ENCODE assay signal across 19 mouse cellular contexts in the genomic region with DNA sequence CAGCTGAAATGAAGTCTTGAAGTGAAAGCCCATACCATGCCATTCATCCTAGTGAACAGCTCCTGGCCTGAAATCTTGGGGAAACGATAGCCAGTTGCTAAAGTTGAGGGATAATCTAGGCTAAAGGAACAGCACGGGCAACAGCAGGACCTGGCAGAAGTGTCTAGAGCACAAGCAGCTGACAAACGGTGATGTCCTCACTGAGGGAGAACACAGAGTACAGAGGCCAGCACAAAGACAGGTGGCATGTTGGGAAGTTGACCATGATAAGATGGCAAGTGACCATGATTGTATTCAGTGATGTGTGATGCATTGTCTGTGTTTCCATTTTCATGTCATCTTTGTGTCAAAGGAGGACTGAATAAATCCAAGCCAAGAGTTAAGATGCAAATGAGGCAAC.
"Had no signal": no experiment of that assay in that cellular context is flagged by ENCODE, and none has a peak within 500 bp of the region (broad histone marks: within the 10 kb centered on the region; RNA-seq: fewer than 3 reads in every experiment).

No protein-coding gene starts in this region.

- H3K27ac ChIP-seq: liver, embryonic 15.5 days; lung, embryonic 15.5 days; macrophage; midbrain, embryonic 13.5 days; neural tube, embryonic 12.5 days; stomach, embryonic 15.5 days; stomach, postnatal 0 days had no signal

- H3K4me2 ChIP-seq: liver, embryonic 15.5 days; lung, embryonic 15.5 days; midbrain, embryonic 11.5 days; midbrain, embryonic 13.5 days; neural tube, embryonic 12.5 days; stomach, embryonic 15.5 days had no signal

- H3K4me3 ChIP-seq: liver, embryonic 15.5 days; lung, embryonic 15.5 days; megakaryocyte, embryonic 14.5 days; midbrain, embryonic 13.5 days; neural tube, embryonic 12.5 days; stomach, embryonic 15.5 days had no signal

- DNase-seq: liver, postnatal 0 days; lung, adult 2 months; lung, postnatal 14 days; lung, postnatal 36 days; right cerebral cortex, postnatal 14 days; thymus, adult 2 months; thymus, postnatal 25 days; thymus, postnatal 4 days had no signal

- H3K27me3 ChIP-seq: liver, embryonic 15.5 days; lung, embryonic 15.5 days; megakaryocyte, embryonic 14.5 days; midbrain, embryonic 13.5 days; neural tube, embryonic 12.5 days; stomach, embryonic 15.5 days had no signal

- H3K4me1 ChIP-seq: liver, embryonic 15.5 days; lung, embryonic 15.5 days; megakaryocyte, embryonic 14.5 days; midbrain, embryonic 13.5 days; stomach, embryonic 15.5 days had no signal

- H3K9ac ChIP-seq: liver, embryonic 15.5 days; liver, postnatal 0 days; lung, embryonic 15.5 days; midbrain, embryonic 13.5 days; neural tube, embryonic 12.5 days; stomach, embryonic 15.5 days had no signal

- ATAC-seq: liver, postnatal 0 days; lung, postnatal 0 days; midbrain, embryonic 13.5 days; midbrain, embryonic 16.5 days had no signal

- H3K9me3 ChIP-seq: liver, embryonic 15.5 days; lung, embryonic 15.5 days; midbrain, embryonic 13.5 days; neural tube, embryonic 12.5 days; stomach, embryonic 15.5 days had no signal

- H3K36me3 ChIP-seq: liver, embryonic 15.5 days; lung, embryonic 15.5 days; midbrain, embryonic 13.5 days; neural tube, embryonic 12.5 days; stomach, embryonic 15.5 days had no signal
